Mouse (Mus musculus): Measurements from ENCODE around the gene Hacd2. TPM values are rescaled to one million over a fixed set of nuclear protein-coding genes. Genes with fewer than 3 reads are reported as not detected.

Gene Hacd2
- total RNA-seq, 1 experiment from 2014 or later = 35.4 TPM

DNA sequence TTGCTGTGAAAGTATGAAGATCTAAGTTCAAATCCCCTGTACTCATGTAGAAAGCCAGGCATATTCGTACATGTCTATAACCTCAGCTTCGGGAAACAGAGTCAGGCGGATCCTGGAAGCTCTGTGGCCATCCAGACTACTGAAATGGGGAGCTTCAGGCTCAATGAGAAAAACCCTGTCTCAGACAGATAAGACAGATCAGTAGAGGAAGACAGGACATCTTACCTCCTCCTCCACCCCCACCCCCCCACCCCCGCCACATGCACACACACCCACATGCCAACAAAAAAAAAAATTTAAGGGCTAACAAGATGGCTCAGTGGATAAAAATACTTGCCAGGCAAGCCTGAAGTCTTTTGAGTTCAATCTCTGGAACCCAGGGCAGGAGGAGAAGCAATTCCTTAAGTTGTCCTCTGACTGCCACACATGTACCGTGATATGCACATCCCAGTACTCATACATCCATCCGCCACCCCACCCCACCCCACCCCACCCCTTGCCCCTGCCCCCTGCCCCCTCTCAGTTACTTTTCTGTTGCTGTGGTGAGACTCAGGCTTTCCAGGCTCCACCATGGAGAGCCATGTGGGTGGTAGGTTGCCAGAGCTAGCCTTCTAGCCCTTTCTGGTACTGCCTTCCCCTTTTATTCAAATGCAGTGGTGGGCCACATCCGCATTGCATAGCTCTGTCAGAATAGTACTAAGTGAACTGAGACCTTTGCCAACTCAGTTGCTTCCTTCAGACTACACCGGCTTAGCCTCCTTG, 32.4 kb downstream of the Hacd2 start:
- no peak for DNase-seq

DNA sequence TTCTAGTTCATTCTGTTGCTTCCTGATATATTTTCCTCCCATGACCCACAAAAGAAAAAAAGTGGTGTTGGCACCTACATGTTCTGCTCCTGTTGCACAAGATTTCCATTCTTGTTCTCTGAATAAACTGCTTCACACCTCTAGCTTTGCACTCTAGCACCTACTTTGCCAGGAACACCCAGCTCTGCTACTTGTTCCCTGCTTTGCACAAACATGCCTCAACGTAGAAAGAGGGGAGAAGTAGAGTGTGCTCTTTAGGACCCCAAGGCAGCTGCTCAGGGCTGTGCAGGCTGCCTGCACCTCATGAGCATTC, 32.9 kb downstream of the Hacd2 start:
- DNase-seq = no peak

DNA sequence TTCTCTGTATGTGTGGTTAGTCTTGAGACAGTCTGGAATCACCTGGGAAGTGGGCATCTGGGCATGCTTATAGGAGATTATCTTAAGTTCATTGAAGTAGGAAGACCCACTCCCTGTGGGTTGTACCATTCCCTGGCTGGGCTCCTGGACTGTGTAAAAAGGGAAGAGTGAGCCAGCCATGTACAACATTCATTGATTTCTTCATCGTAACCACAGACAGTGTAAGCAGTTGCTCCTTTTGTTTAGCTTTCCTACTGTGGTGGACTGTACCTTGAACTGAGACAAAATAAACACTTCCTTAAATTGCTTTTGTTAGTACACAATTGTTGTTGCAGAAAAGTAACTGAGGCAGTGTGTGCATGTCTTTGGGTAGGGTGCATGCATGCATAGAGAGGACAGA, 33.6 kb downstream of the Hacd2 start:
- no peak for DNase-seq

DNA sequence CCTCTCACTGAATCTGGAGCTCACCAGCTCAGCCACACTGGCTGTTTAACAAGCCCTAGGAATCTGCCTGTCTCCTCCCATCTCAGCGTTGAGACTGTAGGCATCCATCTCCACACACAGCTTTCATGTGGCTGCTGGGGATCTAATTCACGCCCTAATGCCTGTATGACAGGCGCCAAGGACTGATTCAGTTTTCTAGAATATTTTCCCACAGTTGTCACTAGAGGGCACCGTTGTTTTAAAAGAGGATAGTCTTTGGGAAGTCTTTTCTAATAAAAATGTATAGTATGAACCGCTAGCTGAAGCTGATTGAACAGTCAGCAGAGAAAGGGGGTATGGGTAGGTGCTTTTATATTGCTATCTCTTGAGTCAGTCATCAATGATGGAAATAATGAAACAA, 34.1 kb downstream of the Hacd2 start:
- no peak for DNase-seq

DNA sequence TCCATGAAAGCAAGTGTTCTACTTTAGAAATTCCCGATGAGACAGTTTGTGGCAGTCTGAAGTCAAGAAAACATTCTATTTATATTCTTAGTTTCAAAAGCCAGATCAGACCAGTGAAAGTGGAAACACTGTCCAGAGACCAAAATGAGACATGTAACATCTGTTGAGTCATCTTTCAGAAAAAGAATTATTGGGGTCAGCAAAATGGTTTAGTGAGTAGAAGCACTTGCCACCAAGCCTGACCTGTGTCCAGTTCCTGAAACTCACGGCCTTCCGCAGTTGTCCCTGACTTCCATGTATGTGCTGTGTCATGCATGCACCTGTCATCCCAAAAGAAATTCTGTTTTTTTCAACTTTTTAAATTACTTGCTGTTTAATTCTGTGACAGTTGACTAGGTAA, 34.6 kb downstream of the Hacd2 start:
- DNase-seq = no peak

DNA sequence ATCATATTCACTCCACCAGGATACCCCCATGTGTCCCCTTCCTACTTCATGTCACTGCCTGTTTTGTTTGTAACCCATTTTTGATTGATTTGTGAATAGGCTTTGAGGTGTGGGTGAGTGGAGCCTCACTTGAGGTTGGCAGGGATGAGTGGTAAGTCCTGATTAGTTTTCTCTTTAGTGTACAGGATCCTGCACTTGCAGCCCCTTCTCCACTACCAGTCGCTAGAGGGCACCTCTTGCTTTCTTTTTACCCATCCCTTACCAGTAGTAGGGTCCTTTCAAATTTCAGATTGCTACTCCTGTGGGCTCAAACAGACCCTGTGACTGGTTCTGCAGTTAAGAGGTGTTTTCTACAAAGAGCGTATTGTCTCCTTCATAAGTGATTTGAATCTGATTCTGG, 38.8 kb downstream of the Hacd2 start:
- DNase-seq = no peak

DNA sequence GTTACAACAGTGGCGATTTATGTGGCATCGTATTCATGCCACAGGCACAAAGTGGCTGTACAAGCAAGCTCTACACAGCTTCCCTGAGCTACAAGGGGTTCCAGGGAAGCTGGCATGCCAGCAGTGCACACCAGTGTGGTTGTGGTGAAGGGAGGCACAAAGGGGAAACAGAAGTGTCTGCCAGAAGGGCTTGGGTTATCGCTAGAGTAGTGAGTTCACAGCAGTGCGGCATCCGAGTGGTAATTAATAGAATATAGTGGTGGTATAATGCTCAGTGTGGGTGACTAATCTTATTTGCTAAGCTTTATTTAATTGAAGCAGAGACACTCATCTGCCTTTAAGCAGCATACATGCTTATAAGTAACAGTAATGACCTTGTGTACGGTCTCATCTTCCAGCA, 43.5 kb downstream of the Hacd2 start:
- DNase-seq = no peak

DNA sequence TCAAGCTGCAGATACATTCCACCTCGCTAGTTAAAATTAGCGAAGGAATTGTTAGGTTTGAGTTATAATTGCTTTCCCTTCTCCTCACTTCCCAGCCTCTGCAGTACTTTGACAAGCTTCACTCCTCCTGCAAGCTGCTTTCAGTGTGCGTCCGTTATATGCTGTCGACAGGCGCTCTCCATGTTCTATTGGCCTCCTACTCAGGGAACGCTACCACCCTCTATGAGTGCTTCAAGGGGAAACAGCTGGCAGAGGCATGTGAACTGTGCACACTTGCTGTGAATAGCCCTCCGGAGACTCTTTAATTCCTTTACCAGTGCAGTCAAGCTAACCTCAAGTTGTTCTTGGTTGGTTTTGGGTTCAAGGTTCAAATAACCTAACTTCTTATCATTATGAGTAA, 44.9 kb downstream of the Hacd2 start:
- DNase-seq = no peak

DNA sequence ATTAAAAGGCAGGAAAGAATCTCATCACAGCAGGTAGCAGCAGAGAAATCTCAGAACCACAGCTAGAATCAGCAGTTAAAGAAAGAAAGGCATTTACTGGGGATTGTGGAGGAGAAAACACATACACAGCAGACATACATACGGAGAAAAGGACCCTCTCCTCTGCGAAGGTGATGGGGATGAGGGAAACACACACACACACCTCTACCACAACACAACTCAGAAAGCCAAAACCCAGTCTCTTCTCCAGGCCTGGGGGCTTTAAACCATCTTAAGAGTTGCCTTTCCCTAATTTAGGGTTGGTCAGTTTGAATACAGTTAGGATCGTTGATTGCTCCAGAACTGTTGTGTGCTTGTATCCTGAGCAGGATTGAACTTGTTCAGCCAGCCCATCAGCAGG, 45.4 kb downstream of the Hacd2 start:
- DNase-seq = no peak

DNA sequence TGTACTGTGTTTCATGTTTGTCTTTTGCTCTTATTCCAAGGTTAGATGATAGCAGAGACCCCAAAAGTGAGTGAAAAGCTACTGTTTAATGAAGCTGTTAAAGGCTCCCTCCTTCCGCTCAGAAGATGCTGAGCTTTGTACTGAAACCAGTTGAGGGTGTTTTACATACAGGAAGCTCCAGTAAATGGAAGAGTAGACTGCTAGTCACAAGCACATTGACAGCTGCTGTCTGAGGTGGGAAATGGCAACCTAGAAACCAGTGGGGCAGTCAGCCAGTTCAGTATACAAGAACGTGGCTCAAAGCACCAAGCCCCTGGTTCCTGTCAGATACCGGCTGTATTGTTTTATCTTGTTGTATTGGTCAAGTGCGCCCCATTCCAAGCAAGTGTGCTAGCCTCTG, 46.7 kb downstream of the Hacd2 start:
- DNase-seq = no peak

DNA sequence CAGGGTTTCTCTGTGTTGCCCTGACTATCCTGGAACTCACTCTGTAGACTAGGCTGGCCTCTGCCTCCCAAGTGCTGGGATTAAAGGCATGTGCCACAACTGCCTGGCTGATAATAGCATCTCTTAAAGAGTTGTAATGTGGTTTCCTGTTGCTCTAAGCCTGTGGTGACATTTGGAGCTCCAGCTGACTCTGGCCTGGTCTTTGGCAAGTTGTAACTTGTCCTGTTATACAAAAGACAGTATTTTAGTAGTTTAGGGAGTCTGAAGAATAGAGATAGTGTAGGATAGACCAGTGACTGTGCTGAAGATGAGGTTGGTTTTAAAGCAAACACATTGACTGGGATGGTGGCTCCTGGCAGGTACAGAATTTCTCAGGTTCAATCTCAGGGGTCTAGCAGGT, 52.2 kb downstream of the Hacd2 start:
- DNase-seq = no peak

DNA sequence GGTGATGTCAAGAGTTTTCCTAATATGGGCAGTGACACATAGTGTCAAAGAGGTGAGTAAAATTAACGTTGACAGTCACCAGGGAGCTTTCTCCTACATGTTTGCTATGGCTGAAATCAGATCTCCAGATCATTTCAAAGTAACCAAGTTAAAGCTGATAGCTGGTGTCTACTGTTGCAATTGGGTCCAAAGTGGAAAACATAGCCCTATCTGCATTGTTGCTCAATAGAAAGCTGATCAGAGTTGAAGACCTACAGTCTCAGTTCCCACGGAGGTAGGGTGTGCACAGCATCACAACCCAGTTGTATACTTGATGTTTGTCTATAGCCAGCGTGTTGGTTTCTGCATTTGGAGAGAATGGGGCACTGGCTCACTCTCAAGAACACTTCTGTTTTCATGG, 53.4 kb downstream of the Hacd2 start:
- no peak for DNase-seq

DNA sequence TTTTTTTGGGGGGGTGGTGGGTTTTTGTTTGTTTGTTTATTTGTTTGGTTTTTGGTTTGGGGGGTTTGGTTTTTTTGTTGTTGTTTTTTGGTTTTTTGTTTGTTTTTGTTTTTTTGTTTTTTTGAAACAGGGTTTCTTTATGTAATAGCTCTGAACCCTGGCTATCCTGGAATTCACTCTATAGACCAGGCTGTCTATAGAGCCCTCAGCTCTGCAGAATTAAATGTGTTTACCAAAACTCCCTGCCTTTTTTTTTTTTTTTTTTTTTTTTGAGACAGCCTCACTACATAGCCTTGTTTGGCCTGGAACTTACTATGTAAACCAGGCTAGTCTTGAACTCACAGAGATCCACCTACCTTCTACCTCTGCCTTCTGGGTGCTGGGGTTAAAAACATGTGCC, 71.3 kb downstream of the Hacd2 start:
- no peak for DNase-seq

DNA sequence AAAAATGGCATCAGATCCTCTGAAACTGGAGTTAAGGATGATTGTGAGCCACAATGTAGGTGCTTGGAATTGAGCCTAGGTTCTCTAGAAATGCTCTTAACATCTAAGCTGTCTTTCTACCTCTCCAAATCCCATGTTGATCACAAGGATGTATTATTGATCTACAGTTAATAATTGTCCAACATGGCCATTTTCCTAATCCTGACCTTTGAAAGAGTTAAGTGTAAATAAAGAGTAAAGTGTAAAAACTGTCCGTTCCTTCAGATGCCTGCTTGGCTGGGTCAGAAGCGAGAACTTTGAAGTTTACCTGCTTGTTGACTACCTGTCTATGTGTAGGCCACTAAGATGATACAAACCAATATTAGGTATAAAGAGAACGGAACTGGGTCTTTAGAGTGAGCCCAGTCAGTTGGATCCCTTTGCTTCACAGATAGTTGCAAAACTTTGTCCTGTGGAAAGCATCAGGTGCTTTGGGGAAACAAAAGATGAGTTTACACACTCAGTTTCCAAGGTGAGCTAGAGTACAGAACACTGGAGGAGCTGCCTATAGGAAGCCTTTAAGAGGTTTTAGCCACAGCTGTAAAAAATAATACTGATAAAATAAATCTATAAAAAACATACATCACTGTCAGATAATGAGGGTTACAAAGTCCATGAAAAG, 75.8 kb downstream of the Hacd2 start:
- no peak for DNase-seq

DNA sequence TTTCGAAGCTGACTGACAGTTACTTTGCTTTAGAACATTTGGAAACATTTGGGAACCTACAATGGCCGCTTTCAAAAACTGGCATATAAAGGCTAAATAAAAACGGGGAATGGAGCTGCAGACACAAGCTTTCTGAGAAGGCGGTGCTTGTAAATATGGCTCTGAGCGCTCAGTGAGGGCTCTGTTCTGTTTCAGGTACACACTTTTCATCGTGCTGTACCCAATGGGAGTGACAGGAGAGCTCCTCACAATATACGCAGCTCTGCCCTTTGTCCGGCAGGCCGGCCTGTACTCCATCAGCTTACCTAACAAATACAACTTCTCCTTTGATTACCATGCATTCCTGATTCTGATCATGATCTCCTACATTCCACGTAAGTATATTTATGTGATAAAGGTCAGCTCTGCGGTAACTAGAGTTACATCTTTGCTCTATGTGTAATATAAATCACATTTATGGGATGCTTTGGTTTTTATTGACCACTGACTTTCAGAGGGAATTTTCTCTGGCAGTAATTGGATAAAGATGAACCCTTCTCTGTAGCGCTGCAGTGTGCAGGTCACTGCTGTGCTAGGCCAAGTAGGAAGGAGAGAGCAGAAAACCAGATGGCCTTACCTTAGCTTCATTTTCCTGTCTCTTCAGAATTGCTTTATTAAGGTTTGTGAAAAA, 79.7 kb downstream of the Hacd2 start:
- no peak for DNase-seq

DNA sequence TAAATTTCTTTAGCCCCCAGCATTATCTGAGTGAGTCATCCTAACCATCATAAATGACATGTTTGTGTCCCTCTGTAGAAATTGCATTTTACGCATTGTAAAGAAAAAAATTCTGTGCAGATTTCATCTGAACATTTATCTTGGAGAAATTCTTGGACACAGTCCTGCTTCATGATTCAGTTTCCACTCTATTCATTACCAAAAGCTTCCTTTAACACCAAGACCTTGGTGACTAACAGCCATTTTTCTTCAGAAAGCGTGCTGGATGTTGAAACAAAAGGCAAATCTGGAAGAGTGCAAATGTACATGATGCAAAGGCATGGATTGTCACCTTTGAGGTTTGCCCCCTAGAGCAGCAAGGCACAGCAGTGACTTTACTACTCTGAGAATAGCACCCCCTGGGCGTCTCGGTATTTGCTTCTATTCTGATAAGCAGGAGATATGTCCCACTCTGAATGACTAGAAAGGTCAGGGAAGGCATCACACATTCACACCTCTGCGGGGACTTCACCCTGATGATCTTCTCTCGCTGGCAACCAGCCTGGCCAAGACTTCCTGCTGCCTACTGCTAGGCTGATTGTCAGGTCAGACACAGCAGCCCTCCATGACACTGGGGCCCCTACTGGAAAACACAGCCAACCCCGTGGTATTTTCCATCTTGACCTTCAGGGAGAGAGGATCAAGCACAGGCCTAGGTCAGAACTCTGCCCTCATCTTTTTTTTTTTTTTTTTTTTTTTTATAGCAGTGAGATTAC, 80.8 kb downstream of the Hacd2 start:
- DNase-seq = peak; percentile 11

DNA sequence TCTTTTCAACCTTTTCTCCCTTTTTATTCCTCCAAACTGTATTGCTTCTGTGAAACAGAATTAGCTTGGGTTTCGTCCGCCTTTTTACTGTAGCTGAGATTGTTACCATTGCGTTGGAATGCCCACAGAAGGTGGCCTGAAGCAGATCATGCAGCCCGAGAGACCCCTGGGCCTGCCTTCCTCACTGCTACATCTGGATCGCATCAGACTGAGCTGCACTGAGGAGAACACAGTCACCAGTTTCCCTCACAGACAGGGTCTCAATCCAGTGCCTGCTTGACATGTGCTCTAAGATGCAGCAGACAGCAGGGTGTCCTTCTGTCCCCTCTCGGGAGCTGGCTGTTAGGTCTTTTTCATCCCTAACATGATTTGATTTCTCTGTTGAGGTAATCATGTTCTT, 85.8 kb downstream of the Hacd2 start:
- DNase-seq = no peak

DNA sequence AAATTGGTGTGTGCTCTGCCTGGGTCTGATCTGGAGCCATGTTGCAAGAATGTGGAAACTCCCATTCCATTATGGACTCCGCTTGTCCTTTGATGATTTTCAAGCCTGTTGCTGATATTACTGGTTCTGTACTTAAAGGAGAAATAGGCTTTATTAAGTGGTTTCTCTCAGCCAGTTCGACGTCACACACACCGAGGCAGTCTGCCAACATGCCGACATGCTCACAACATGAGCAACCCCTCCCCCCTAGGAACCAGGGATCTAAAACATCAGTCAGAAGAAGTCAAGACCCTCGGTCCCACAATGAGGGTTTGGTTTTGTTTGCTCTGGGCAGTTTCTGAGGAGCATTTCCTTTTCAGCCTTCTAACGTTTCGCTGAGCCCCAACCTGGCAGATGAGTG, 86.9 kb downstream of the Hacd2 start:
- DNase-seq = no peak

DNA sequence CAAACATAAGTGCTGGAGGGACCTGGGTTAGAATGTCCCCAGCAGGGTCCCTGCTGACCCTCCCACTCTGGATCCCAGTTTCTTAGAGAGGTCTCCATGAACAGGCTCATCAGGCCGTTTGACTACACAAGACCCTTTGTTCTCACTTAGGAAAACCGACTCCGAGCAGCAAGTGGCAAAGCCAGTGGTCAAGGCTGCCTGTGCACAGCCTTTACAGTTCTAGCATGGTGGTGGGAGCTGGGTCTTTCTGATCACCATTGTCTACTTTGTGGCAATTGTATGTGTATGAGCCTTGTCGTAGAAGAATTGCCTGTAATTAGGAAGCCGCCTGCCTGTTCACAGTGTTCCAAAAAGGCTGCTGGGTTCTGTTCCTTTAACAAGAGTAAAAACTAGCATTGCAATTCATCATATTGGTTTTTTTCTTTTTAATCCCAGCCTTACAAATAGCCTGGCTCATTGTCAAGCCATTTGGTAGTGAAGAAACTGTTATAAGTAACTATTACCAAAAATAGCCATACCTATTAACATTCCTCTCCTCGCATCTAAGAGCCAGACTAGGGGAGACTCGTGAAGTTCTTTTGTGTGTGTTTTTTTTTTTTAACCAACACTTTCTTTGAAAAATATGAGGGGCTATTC, 87.5 kb downstream of the Hacd2 start:
- DNase-seq = no peak

DNA sequence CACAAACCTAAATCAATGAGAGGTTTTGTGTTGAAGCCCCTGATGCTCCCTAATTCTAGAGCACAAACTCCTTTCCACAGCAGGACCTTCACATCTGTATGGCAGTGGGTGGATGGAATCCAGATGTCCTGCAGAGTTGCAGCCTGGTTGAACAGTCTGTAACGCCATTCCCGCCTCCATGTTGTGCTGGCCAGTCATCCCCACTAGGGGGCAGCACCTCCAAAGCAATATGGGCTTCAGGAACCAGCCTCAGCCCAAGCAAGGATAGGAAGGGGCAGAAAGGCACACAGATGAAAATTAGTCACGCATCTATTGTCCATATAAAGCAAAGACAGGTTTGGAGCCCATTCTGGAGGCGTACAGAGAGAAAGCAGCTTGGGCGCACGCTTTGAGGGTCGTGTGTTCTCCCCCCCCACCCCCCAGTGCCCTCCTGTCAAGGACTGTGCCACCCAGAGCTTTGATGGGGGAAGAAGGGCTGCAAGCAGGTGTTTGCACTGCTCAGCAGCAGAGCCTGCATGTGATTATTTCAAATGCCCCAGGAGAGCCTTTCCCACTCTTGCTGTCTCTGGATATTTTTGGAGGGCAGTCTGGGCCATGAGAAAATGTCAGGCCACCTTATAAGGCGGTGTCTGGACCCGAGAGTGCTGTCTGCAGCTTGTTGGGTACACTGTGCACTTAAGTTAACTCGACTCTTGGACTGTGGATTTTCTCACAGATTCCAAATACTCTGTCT, 88.3 kb downstream of the Hacd2 start:
- peak; percentile 89 for DNase-seq

DNA sequence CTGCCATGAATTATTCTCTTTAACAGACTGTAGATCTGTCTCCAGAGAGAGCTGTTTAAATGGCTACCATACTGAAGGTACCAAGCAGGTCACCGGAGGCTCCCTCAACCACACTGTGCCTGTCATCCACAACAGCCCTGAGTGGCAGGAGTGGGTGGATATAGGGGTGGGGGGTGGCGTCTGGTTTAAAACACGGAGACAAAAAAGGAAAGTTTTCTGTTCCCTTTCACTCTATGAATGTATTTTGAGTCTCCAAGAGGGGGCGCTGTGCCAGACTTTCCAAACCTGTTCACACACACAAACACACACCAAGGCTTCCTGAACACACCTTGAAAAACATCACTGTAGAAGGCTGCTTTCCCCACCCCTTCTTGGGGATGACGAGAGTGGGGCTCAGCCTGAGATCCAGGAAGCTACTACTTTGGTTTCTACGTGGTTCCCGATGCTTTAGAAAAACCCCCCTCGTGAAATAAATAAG, 89.0 kb downstream of the Hacd2 start:
- peak; percentile 10 for DNase-seq

DNA sequence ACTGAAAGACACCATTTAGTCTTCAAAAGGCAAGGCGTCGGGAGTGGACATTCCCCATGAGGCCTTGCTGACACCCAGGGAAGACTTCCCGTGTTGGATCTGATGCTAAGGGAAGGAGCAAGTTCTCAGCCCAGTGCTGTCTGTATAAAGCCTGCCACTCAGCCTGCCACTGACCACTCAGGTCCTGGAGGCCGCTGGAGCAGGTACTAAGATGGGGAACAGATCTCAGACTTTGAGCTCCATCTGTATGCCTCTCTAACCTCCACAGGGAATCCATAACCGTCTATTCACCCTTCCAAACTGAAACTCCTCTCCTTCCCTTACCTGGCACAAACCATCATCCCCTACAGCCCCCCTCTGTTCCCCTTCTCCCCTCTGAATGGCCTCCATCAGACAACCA, 91.3 kb downstream of the Hacd2 start:
- no peak for DNase-seq

All from adrenal gland, postnatal 25 days (tissue).